Mouse (Mus musculus): Measurements from ENCODE around the gene Lrrc75b. TPM values are rescaled to one million over a fixed set of nuclear protein-coding genes. Genes with fewer than 3 reads are reported as not detected.
"Not testable (repeated sequence)": the region's sequence is repeated elsewhere in the genome, so short reads cannot be mapped to it uniquely, and the experiment has no call there.

Lrrc75b gene
- total RNA-seq, 2 experiments from 2014 or later: 1.1 to 3.9 TPM

DNA sequence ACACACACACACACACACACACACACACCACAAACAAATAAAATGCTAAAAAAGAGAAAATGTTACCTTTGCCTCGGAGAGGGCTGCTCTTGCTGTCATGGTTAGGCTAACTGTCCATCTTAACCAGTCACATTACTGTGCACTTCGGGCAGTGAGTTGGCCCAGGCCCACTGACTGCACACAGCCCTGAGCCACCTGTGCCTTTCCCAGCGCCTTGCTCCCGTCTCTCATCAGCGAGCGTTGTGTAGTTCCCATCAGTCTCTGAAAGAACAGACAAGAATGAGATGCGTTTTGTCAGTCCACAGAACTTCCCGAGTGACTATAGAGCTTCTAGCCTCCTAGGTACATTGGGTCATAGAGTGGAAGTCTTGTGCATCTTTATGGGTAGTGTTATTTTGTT is 25.9 kb downstream of the Lrrc75b start:
- no peak for DNase-seq

DNA sequence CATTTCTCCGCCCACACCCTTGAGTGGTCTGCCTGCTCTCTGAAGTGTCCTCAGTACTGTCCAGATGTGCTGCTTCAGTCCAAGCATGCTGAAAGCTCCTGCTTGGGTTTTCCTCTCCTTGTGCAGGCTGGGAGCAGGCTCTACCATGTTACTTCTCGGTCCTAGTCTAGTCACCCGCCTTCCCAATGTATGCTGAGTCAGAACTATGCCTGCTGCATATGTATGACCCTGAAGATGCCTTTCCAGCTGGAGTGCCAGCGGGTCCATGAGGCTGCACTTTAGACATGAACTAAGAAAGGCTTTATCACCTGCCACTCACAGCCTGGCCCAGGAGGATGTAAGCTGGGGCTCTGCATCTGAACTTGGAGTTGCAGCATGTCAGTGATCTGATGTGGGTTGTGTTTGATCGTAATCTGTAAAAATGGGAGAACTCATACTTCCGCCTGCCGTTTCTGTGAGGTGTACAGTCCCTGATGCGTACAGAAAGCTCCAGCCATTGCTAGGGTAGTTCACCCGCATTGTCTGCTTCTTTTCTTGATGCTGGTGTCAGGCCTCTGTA is 28.5 kb downstream of the Lrrc75b start:
- no peak for DNase-seq

DNA sequence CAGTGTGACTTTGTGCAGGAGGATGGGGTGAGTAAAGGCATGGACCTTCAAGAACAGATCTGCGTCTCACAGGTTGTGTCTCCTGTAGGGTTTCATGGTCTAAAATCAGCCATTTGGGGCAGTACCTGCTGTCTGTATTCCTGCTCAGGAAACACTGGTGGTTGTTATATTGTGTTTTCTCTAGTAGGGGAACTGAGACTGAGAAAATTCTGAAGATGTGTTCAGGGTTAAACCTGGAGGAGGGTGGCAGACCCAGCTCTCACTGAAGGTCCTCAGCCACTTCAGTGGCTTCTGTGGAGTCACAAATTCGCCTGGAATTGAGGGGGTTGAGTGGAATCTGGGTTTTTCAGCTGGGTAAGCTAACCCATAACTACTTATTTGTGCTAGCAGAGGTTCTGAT is 29.8 kb downstream of the Lrrc75b start:
- DNase-seq: no peak

GRCm38 (mm10) chr10:75525450-75525849 is 34.7 kb downstream of the Lrrc75b start:
- DNase-seq: not testable (repeated sequence)

DNA sequence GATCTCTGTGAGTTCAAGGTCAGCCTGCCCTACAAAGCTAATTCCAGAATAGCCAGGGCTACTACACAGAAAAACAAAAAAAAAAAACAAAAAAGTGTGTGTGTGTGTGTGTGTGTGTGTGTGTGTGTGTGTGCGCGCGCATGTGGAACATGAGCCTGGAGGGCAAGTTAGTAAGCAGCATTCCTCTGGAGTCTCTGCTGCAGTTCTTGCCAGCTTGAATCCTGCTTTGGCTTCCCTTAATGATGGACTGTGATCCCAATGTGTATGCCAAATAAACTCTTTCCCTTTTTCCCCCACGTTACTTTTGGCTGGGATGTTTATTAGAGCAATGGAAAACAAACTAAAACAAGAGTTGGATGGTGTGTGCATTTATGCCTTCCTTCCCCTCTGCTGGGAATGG is 38.5 kb downstream of the Lrrc75b start:
- DNase-seq: no peak

DNA sequence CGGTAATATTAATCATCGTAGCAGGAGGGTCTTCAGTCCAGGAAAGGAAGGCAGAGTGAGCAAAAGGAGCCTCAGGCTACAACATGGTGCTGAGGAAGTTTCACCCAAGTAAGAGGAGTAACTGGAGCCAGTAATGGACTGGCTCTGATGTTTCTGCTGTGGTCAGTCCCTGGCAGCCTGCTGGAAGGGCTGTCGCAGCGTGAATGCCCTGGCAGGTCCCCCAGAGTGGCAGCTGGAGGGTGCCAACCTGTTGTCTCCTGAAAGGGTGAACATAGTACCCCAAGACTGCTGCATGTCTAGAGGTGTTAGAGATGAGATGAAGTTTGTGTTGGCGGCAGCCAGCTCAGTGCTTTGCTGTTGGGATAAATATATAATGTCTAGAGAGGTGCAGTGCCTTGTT is 39.5 kb downstream of the Lrrc75b start:
- DNase-seq: no peak

DNA sequence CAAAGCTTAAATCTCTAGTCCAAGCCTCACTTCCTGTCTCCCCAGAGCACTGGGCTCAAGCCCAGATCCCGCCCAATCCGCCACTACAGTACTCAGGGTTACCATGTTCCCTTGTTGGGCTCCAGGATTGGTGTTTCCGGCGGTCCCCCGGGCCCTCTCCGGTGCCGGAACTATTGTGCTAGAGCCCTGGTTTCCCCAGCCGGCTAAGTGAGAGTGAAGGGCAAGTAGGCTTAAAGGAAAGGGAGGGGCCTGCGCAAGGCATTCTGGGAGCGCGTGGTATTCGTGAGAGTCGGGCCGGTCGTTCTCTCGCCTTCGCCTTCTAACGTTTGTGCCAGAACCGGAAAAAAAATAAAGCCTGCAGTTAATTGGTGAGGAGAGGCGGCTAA is 42.4 kb downstream of the Lrrc75b start, which contains the start of gene Gucd1:
Gucd1 (minus strand) TSS at position 215 of the 386 bp plus-strand sequence.
- DNase-seq: peak; percentile 98

- DNase-seq: peak; percentile 95
Measured at GRCm38 (mm10) chr10:75517073-75517757, 42.9 kb downstream of the Lrrc75b start, which contains the start of gene Snrpd3. TSS of gene Snrpd3 (plus strand) at chr10:75517551.

DNA sequence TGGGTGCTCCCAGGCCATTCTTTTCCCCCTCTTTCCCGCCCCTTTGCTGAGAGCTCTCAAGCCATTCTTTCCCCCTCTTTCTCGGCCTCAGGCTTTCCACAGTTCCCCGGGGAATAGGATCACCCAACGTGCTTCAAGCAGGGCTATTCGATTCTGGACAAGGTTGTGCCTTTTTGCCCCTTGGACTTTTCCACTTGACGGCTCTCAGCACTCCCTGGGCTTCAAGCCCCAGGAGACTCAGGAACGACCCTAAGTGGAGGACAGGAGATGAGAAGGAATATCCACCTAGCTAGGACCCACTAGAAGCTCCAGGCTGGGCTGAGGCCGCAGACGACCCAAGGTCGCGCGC is 43.4 kb downstream of the Lrrc75b start:
- DNase-seq: no peak

- no peak for DNase-seq
Measured at GRCm38 (mm10) chr10:75516038-75516723, 43.9 kb downstream of the Lrrc75b start.

- no peak for DNase-seq
Measured at GRCm38 (mm10) chr10:75515216-75516037, 44.7 kb downstream of the Lrrc75b start.

- DNase-seq: no peak
Measured at GRCm38 (mm10) chr10:75514361-75514760, 45.8 kb downstream of the Lrrc75b start.

GRCm38 (mm10) chr10:75513306-75514067 is 46.6 kb downstream of the Lrrc75b start:
- DNase-seq: no peak

DNA sequence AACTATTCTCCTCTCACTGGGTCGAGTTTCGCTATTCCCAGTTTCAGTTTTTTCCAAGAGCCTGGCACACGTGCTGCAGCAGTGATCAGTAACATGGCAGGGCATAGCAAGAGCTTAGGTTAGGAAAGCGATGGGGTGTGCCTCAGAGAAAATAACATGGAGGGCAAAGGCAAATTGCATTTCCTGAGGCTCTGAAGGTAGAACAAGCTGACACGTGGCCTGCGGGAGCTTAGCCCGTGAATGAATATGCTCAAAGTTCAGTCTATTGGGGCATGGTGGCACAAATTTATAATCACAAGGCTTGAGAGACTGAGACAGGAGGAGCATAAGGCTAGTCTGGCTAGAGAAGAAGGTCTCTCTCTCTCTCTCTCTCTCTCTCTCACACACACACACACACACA is 47.3 kb downstream of the Lrrc75b start:
- DNase-seq: no peak

- DNase-seq: no peak
Measured at GRCm38 (mm10) chr10:75511897-75512296, 48.2 kb downstream of the Lrrc75b start.

DNA sequence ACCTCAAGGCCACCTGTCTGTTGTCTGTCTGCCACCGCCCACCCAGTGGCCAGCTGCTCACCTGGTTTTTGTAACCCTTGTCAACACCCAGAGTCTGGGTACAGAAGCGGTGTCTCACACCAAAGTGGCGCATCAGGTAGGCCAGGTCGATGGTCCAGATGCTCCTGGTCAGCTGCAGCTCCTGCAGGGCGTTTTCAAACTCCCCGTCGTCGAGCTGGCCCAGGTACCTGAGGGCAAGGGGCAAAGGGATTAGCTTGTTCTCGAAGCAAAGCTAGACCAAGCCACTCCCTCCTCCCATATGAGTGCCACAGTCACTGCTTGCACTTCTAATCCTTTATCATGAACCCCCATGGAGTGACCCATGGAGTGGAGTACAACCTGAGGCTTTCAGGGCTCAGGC is 49.1 kb downstream of the Lrrc75b start:
- DNase-seq: no peak

GRCm38 (mm10) chr10:75510446-75510845 is 49.7 kb downstream of the Lrrc75b start:
- DNase-seq: peak; percentile 84

DNA sequence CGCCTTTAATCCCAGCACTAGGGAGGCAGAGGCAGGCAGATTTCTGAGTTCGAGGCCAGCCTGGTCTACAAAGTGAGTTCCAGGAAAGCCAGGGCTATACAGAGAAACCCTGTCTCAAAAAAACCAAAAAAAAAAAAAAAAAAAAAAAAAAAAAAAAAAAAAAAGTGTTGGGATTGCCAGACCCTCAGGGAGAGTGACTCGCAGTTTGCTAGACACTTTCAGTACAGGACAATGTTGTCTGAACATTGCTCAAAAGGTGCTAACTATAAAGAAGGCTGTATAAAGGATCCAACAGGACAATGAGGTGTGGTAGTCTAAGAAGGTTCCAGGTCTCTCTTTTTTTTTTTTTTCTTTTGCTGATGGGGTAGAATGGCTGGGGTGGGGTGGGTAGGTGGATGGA is 54.2 kb downstream of the Lrrc75b start:
- not testable (repeated sequence) for DNase-seq

- DNase-seq: no peak
Measured at GRCm38 (mm10) chr10:75505130-75505495, 55.0 kb downstream of the Lrrc75b start.

GRCm38 (mm10) chr10:75504234-75505129 is 55.6 kb downstream of the Lrrc75b start:
- no peak for DNase-seq

DNA sequence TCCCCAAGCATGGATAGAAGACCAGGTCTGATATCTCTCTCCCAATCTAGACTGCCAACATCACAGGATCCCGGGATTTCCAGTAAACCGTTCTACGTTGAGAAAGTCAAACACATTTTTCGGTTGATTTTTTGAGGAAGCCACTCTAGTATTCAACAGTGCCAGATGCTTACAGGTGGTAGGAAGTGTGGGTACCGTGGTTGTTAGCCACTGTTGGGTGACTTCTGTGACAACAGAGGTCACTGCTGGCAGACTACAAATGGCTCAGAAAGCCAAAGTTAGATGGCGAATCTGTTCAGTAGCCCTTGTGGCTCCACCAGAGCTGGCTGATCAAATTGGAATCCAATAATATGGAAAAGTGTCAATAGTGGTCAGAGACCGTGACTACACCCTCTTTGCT is 56.4 kb downstream of the Lrrc75b start:
- DNase-seq: no peak
